Mouse (Mus musculus): ENCODE data around the gene Rac3. TPM values are rescaled to one million over a fixed set of nuclear protein-coding genes. Genes with fewer than 3 reads are reported as not detected.

Rac3 gene
- polyA plus RNA-seq, 1 experiment from 2014 or later = 1.2 TPM

- Histone ChIP-seq H3K27ac (ENCODE audit: low read depth, low read length) (no peak overlapping the region), H3K36me3 (ENCODE audit: control insufficient read depth, insufficient read depth, low read length) (peaks cover 12% of the 10 kb centered on the region; the same call in 1 of the 2 replicates), H3K4me3 (ENCODE audit: low read depth, low read length) (no peak overlapping the region), H3K27me3 (replicated peaks; ENCODE audit: control insufficient read depth, insufficient read depth, low read length) (no peaks in the 10 kb centered on the region), H3K4me1 (replicated peaks; ENCODE audit: control insufficient read depth, insufficient read depth, low read length) (0 out of 2 replicates have a peak, but pooled peaks cover 3% of the 10 kb centered on the region), H3K9me3 (ENCODE audit: control insufficient read depth, low read length) (peaks cover 4% of the 10 kb centered on the region; the same call in 1 of the 2 replicates), H3K4me2 (no peak overlapping the region), H3K9ac (ENCODE audit: low read depth, low read length) (no peak overlapping the region)
- ATAC-seq (replicated peaks; ENCODE audit: low FRiP score) (no peak), DNase-seq (ENCODE audit: low spot score) (no peak)
- WGBS = 79% methylated on average over 10 of the region's 10 CpGs
Observed at GRCm38 (mm10) chr11:120697741-120698140, 23.5 kb upstream of the Rac3 start.

- H3K27ac ChIP-seq (ENCODE audit: low read depth, low read length) = peak overlapping the region; percentile 32; the same call in 1 of the 2 replicates
- no peak for ATAC-seq (replicated peaks; ENCODE audit: low FRiP score)
- H3K9ac ChIP-seq (ENCODE audit: low read depth, low read length) = no peak overlapping the region
- DNase-seq (ENCODE audit: low spot score) = no peak
- H3K4me3 ChIP-seq (ENCODE audit: low read depth, low read length) = no peak overlapping the region
- H3K27me3 ChIP-seq (replicated peaks; ENCODE audit: control insufficient read depth, insufficient read depth, low read length) = no peaks in the 10 kb centered on the region
- 66% methylated on average over 15 of the region's 15 CpGs for WGBS
- peaks cover 11% of the 10 kb centered on the region; the same call in 1 of the 2 replicates for H3K36me3 ChIP-seq (ENCODE audit: control insufficient read depth, insufficient read depth, low read length)
- peaks cover 33% of the 10 kb centered on the region for H3K4me1 ChIP-seq (replicated peaks; ENCODE audit: control insufficient read depth, insufficient read depth, low read length)
- H3K4me2 ChIP-seq = no peak overlapping the region
- H3K9me3 ChIP-seq (ENCODE audit: control insufficient read depth, low read length) = no peaks in the 10 kb centered on the region
Observed at GRCm38 (mm10) chr11:120703696-120704454, 17.4 kb upstream of the Rac3 start.

DNA sequence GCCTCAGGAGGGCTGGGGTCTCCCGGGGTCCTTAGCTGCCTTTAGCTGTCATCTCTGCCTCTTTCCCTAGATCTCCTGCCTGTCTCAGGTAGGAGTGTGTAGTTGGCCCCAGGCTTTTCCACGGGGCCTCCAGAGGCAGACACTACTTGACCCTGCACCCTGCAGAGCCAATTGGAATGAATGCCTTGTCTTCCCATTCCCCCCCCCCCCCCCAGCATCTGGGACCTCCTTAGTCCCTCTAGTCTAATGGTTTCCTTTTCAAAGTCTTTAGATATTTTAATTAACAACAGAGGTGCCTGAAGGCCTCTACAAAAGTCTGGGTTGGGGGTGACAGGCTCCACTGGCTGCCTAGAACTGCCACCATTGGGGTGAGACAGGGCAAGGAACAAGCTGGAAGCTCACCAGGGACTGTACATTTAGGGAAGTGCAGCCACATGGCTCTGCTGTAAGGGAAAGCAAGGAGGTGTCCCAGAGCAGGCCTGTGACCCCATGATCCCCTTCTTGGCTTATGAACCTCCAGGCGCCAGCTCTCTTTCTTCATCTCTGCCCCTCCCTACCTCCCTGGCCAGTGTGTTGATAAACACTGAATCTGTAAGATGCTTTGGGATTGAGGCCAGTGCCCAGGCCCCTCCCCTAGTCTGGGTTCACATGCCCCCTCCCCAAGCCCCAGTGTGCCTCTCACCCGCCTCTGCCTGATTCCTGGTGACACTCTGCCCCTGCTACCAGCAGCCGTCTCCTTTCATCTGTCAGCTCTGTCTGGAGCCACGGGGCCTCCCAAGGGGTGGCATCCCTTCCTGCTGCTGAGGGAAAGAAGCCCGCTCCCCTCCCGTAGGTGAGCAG, 16.6 kb upstream of the Rac3 start:
- H3K4me2 ChIP-seq = no peak overlapping the region
- no peak for DNase-seq (ENCODE audit: low spot score)

GRCm38 (mm10) chr11:120706120-120706519, 15.2 kb upstream of the Rac3 start:
- Histone ChIP-seq H3K4me2 (no peak overlapping the region), H3K27me3 (replicated peaks; ENCODE audit: control insufficient read depth, insufficient read depth, low read length) (no peaks in the 10 kb centered on the region), H3K9me3 (ENCODE audit: control insufficient read depth, low read length) (no peaks in the 10 kb centered on the region), H3K27ac (ENCODE audit: low read depth, low read length) (no peak overlapping the region), H3K36me3 (ENCODE audit: control insufficient read depth, insufficient read depth, low read length) (peaks cover 16% of the 10 kb centered on the region; the same call in 1 of the 2 replicates), H3K4me3 (ENCODE audit: low read depth, low read length) (no peak overlapping the region), H3K4me1 (replicated peaks; ENCODE audit: control insufficient read depth, insufficient read depth, low read length) (peaks cover 33% of the 10 kb centered on the region), H3K9ac (ENCODE audit: low read depth, low read length) (no peak overlapping the region)
- DNase-seq (ENCODE audit: low spot score) (no peak), ATAC-seq (replicated peaks; ENCODE audit: low FRiP score) (no peak)
- 65% methylated on average over 5 of the region's 5 CpGs for WGBS

More for the DNA sequence above, 16.6 kb upstream of the Rac3 start:
- Histone ChIP-seq H3K27ac (ENCODE audit: low read depth, low read length) (peak overlapping the region; percentile 32; the same call in 1 of the 2 replicates), H3K4me1 (replicated peaks; ENCODE audit: control insufficient read depth, insufficient read depth, low read length) (peaks cover 33% of the 10 kb centered on the region), H3K27me3 (replicated peaks; ENCODE audit: control insufficient read depth, insufficient read depth, low read length) (no peaks in the 10 kb centered on the region), H3K9me3 (ENCODE audit: control insufficient read depth, low read length) (no peaks in the 10 kb centered on the region), H3K4me3 (ENCODE audit: low read depth, low read length) (no peak overlapping the region), H3K9ac (ENCODE audit: low read depth, low read length) (no peak overlapping the region), H3K36me3 (ENCODE audit: control insufficient read depth, insufficient read depth, low read length) (peaks cover 12% of the 10 kb centered on the region; the same call in 1 of the 2 replicates)
- ATAC-seq (replicated peaks; ENCODE audit: low FRiP score) = no peak
- WGBS = 47% methylated on average over 8 of the region's 8 CpGs

DNA sequence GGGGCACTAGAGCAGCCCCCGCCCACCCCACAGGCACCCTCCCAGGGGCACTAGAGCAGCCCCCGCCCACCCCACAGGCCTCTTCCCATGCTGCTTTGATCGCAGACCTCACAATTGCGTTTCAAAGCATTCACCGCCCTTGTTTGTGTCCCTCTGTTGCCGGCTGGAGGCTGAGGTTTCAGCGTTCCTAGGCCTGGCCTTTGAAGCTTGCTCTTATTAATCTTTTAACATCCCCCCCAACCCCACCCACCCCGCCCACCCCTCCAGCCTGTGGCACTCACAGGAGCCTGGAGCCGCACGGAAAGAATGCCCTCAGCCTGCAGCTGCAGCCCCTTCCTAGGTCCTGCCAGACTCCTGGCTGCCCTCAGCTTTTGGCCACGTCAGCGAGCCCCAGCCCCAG, 14.0 kb upstream of the Rac3 start:
- Histone ChIP-seq H3K4me3 (ENCODE audit: low read depth, low read length) (no peak overlapping the region), H3K36me3 (ENCODE audit: control insufficient read depth, insufficient read depth, low read length) (peaks cover 14% of the 10 kb centered on the region; the same call in 1 of the 2 replicates), H3K27ac (ENCODE audit: low read depth, low read length) (peak overlapping the region; percentile 25; the same call in 1 of the 2 replicates), H3K9me3 (ENCODE audit: control insufficient read depth, low read length) (no peaks in the 10 kb centered on the region), H3K27me3 (replicated peaks; ENCODE audit: control insufficient read depth, insufficient read depth, low read length) (no peaks in the 10 kb centered on the region), H3K4me1 (replicated peaks; ENCODE audit: control insufficient read depth, insufficient read depth, low read length) (peaks cover 33% of the 10 kb centered on the region), H3K9ac (ENCODE audit: low read depth, low read length) (no peak overlapping the region), H3K4me2 (no peak overlapping the region)
- 39% methylated on average over 11 of the region's 12 CpGs for WGBS
- no peak for ATAC-seq (replicated peaks; ENCODE audit: low FRiP score)
- DNase-seq (ENCODE audit: low spot score) = no peak

- H3K4me2 ChIP-seq = no peak overlapping the region
- H3K4me1 ChIP-seq (replicated peaks; ENCODE audit: control insufficient read depth, insufficient read depth, low read length) = peaks cover 39% of the 10 kb centered on the region
- DNase-seq (ENCODE audit: low spot score) (no peak), ATAC-seq (replicated peaks; ENCODE audit: low FRiP score) (no peak)
- H3K4me3 ChIP-seq (ENCODE audit: low read depth, low read length) = no peak overlapping the region
- H3K27me3 ChIP-seq (replicated peaks; ENCODE audit: control insufficient read depth, insufficient read depth, low read length) = no peaks in the 10 kb centered on the region
- H3K9ac ChIP-seq (ENCODE audit: low read depth, low read length) = no peak overlapping the region
- no peaks in the 10 kb centered on the region for H3K9me3 ChIP-seq (ENCODE audit: control insufficient read depth, low read length)
- 0 out of 2 replicates have a peak overlapping the region, but pooled peaks have one; percentile 4 for H3K27ac ChIP-seq (ENCODE audit: low read depth, low read length)
- WGBS = 66% methylated on average over 5 of the region's 5 CpGs
- peaks cover 12% of the 10 kb centered on the region; the same call in 1 of the 2 replicates for H3K36me3 ChIP-seq (ENCODE audit: control insufficient read depth, insufficient read depth, low read length)
Observed at GRCm38 (mm10) chr11:120707969-120708368, 13.3 kb upstream of the Rac3 start.

DNA sequence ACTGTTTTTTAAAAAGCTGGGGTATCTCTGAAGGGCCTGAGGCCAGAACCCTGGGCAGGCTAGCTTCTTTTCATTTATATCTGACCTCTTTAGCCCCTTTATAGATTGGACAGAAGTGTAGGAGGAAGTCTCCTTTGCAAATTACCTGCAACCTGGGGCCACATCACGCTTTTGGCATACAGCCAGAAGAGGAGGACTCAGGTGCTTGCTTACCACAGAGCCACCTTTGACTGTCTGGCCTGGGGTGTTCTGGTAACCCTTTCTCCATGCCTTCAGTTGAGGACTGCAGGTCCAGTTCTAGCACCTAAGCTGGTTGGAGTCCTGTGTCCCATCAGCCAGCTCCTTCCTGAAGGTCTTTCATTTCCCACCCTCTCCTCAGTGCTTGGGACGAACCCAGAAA, 11.7 kb upstream of the Rac3 start:
- H3K27ac ChIP-seq (ENCODE audit: low read depth, low read length) = no peak overlapping the region
- H3K4me3 ChIP-seq (ENCODE audit: low read depth, low read length) = no peak overlapping the region
- H3K27me3 ChIP-seq (replicated peaks; ENCODE audit: control insufficient read depth, insufficient read depth, low read length) = no peaks in the 10 kb centered on the region
- WGBS = 81% methylated on average over 2 of the region's 2 CpGs
- H3K4me2 ChIP-seq = no peak overlapping the region
- no peak overlapping the region for H3K9ac ChIP-seq (ENCODE audit: low read depth, low read length)
- peaks cover 31% of the 10 kb centered on the region for H3K4me1 ChIP-seq (replicated peaks; ENCODE audit: control insufficient read depth, insufficient read depth, low read length)
- peaks cover 10% of the 10 kb centered on the region; the same call in 1 of the 2 replicates for H3K36me3 ChIP-seq (ENCODE audit: control insufficient read depth, insufficient read depth, low read length)
- DNase-seq (ENCODE audit: low spot score) (no peak), ATAC-seq (replicated peaks; ENCODE audit: low FRiP score) (no peak)
- no peaks in the 10 kb centered on the region for H3K9me3 ChIP-seq (ENCODE audit: control insufficient read depth, low read length)

GRCm38 (mm10) chr11:120710672-120711071, 10.6 kb upstream of the Rac3 start:
- Histone ChIP-seq H3K4me3 (ENCODE audit: low read depth, low read length) (no peak overlapping the region), H3K4me1 (replicated peaks; ENCODE audit: control insufficient read depth, insufficient read depth, low read length) (peaks cover 24% of the 10 kb centered on the region), H3K9ac (ENCODE audit: low read depth, low read length) (no peak overlapping the region), H3K27me3 (replicated peaks; ENCODE audit: control insufficient read depth, insufficient read depth, low read length) (no peaks in the 10 kb centered on the region), H3K9me3 (ENCODE audit: control insufficient read depth, low read length) (no peaks in the 10 kb centered on the region), H3K27ac (ENCODE audit: low read depth, low read length) (no peak overlapping the region), H3K4me2 (no peak overlapping the region), H3K36me3 (ENCODE audit: control insufficient read depth, insufficient read depth, low read length) (peaks cover 12% of the 10 kb centered on the region; the same call in 1 of the 2 replicates)
- ATAC-seq (replicated peaks; ENCODE audit: low FRiP score) (no peak), DNase-seq (ENCODE audit: low spot score) (no peak)
- WGBS = 76% methylated on average over 5 of the region's 5 CpGs

All from liver, embryonic 11.5 days (tissue).